Mouse (Mus musculus) cerebellum, adult 9-11 months (tissue): ENCODE measurements at regions not wholly inside any gene's neighbourhood (a gene's known extent, or its start where the extent isn't known, plus 50 kb on each side); places are given as distances from the start of the nearest gene placed in this dataset.
A peak's percentile ranks its signal among the peaks of the same experiment; 100 is the strongest.
"Not testable (repeated sequence)": the region's sequence is repeated elsewhere in the genome, so short reads cannot be mapped to it uniquely, and the experiment has no call there.

ENCODE experiments used
- DNase-seq: peaks from one replicate; pipeline ENCODE4 v3.0.0; 2022

GRCm38 (mm10) chrX:170735786-170736185, 63.3 kb downstream of the Asmt start:
- peak; percentile 1 for DNase-seq

GRCm38 (mm10) chrX:170753507-170754256, 81.2 kb downstream of the Asmt start:
- DNase-seq = not testable (repeated sequence)
